Mouse (Mus musculus): ENCODE measurements around the gene Txnrd2. TPM values are rescaled to one million over a fixed set of nuclear protein-coding genes. Genes with fewer than 3 reads are reported as not detected.

The Txnrd2 gene
- polyA plus RNA-seq (2015; fragmentation: Nextera tagmentation; extraction: Ambion mirVana), result 24.0 and 27.8 TPM in 2 replicates

- ATAC-seq, result peak; percentile 76
- H3K27ac ChIP-seq (ENCODE audit: low read length), result peak within 1 kb of the TSS; percentile 52
- no peaks in the 10 kb centered on the region for H3K36me3 ChIP-seq (ENCODE audit: control insufficient read depth, insufficient read depth)
- no peaks in the 10 kb centered on the region for H3K9me3 ChIP-seq (ENCODE audit: control insufficient read depth, low read length)
- H3K4me1 ChIP-seq (replicated peaks; ENCODE audit: control insufficient read depth, insufficient read depth, low read length), result peaks cover 25% of the 10 kb centered on the region
- H3K9ac ChIP-seq (replicated peaks; ENCODE audit: low read depth, low read length), result peak within 1 kb of the TSS; percentile 94
- H3K4me3 ChIP-seq (replicated peaks; ENCODE audit: low read length), result peak within 1 kb of the TSS; percentile 85
- under 1% methylated on average over 49 of the region's 52 CpGs for WGBS
- H3K4me2 ChIP-seq (ENCODE audit: low read length), result peak within 1 kb of the TSS; percentile 73
- no peaks in the 10 kb centered on the region for H3K27me3 ChIP-seq (replicated peaks; ENCODE audit: control insufficient read depth, insufficient read depth, low read length)
Observed at GRCm38 (mm10) chr16:18426215-18426791, at the start of gene Txnrd2. Gene Txnrd2 (plus strand): TSS chr16:18426384.

DNA sequence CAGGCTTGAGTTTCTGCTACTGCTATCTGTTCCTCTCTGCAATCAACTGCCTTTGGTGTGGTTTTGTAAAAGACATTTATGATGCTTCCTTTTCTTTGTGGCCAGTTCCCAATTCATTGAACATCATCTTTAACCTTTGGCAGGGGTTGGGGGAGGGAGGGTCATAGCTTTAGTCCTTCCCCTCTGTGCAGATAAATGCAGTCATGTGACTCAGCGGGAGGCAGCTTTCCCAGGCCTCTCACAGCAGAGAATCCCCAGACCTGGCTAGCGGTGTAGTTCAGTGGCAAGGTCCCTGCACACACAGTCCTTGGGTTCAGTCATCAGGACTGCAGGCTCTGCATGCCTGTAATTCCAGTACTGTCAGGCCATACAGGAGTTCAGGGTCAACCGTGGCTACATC, 49.0 kb upstream of the Txnrd2 start:
- peaks cover 34% of the 10 kb centered on the region for H3K4me1 ChIP-seq (replicated peaks; ENCODE audit: control insufficient read depth, insufficient read depth, low read length)
- H3K9me3 ChIP-seq (ENCODE audit: control insufficient read depth, low read length), result no peaks in the 10 kb centered on the region
- H3K36me3 ChIP-seq (ENCODE audit: control insufficient read depth, insufficient read depth), result no peaks in the 10 kb centered on the region
- no peak for ATAC-seq
- no peak overlapping the region for H3K27ac ChIP-seq (ENCODE audit: low read length)
- H3K9ac ChIP-seq (replicated peaks; ENCODE audit: low read depth, low read length), result no peak overlapping the region
- H3K27me3 ChIP-seq (replicated peaks; ENCODE audit: control insufficient read depth, insufficient read depth, low read length), result no peaks in the 10 kb centered on the region
- no peak overlapping the region for H3K4me3 ChIP-seq (replicated peaks; ENCODE audit: low read length)
- no peak overlapping the region for H3K4me2 ChIP-seq (ENCODE audit: low read length)
- WGBS, result 31% methylated on average over 3 of the region's 3 CpGs

- Histone ChIP-seq H3K9ac (replicated peaks; ENCODE audit: low read depth, low read length) (no peak overlapping the region), H3K36me3 (ENCODE audit: control insufficient read depth, insufficient read depth) (no peaks in the 10 kb centered on the region), H3K27me3 (replicated peaks; ENCODE audit: control insufficient read depth, insufficient read depth, low read length) (no peaks in the 10 kb centered on the region), H3K9me3 (ENCODE audit: control insufficient read depth, low read length) (no peaks in the 10 kb centered on the region), H3K4me3 (replicated peaks; ENCODE audit: low read length) (no peak overlapping the region), H3K4me1 (replicated peaks; ENCODE audit: control insufficient read depth, insufficient read depth, low read length) (peaks cover 45% of the 10 kb centered on the region), H3K4me2 (ENCODE audit: low read length) (no peak overlapping the region), H3K27ac (ENCODE audit: low read length) (no peak overlapping the region)
- ATAC-seq, result no peak
- WGBS, result 54% methylated on average over 1 of the region's 1 CpGs
Observed at GRCm38 (mm10) chr16:18378489-18378888, 47.7 kb upstream of the Txnrd2 start.

DNA sequence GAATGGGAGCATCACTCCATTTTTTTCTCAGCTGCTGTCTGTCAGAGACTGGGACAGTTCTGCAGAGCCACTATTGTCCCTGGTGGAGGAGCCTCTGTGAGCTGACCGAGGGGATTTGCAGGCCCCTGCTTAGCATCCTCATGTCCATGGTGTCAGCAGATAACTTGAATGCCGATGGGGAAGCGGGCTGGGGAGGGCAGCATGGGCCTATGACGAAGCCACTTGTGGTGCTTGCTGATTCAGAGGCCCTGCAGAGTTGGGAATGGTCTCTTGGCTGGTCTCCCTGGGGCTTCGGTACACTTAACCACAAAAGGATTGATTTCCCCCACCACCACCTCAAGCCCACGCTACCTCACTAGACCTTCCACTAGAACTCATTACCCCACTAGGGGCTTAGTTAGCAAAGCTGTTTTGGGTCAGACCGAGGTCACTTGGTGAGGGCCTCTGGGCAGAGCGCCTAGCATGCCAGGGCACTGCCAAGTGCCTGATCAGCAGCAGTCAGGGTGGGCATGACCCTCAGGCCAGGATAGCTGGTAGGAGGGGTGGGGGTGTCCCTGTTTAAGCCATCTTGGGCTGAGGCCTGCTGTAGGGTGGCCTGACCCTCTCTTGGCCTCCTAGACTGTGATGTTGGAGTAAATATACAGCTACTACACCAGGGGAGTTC, 46.7 kb upstream of the Txnrd2 start:
- peaks cover 55% of the 10 kb centered on the region for H3K4me1 ChIP-seq (replicated peaks; ENCODE audit: control insufficient read depth, insufficient read depth, low read length)
- no peak overlapping the region for H3K9ac ChIP-seq (replicated peaks; ENCODE audit: low read depth, low read length)
- no peak overlapping the region for H3K4me3 ChIP-seq (replicated peaks; ENCODE audit: low read length)
- ATAC-seq, result 0 out of 2 replicates have a peak, but pooled peaks have one; percentile 6
- 51% methylated on average over 8 of the region's 8 CpGs for WGBS
- no peaks in the 10 kb centered on the region for H3K36me3 ChIP-seq (ENCODE audit: control insufficient read depth, insufficient read depth)
- no peaks in the 10 kb centered on the region for H3K9me3 ChIP-seq (ENCODE audit: control insufficient read depth, low read length)
- H3K27ac ChIP-seq (ENCODE audit: low read length), result 0 out of 2 replicates have a peak overlapping the region, but pooled peaks have one; percentile 41
- no peaks in the 10 kb centered on the region for H3K27me3 ChIP-seq (replicated peaks; ENCODE audit: control insufficient read depth, insufficient read depth, low read length)
- no peak overlapping the region for H3K4me2 ChIP-seq (ENCODE audit: low read length)

DNA sequence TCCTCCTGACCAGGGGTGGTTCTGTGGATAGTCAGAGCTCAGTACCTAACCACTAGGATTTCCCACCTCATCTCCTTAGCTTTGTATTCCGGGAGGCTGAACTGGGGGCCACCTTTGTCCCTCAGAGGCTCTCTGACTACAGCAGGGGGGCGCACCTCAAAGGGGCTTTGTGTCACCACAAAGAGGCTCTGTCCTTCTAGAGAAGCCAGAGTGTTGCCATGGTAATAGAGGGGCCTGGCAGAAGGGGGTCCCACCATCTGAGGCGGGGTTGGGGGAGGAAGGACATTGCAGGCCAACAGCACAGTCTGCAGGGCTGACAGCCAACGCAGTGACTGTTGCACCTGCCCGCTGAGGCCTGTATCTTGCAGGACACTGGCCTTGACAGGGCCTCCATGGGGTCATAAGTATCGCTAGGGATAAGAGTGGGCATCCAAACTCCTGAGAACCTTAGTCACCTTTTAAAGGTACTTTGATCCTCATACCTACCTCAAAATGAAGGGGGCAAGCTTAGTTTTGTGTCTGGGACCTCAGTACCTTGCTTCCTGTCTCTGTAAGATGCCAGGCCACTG, 45.6 kb upstream of the Txnrd2 start:
- Histone ChIP-seq H3K4me3 (replicated peaks; ENCODE audit: low read length) (no peak overlapping the region), H3K4me2 (ENCODE audit: low read length) (no peak overlapping the region), H3K27me3 (replicated peaks; ENCODE audit: control insufficient read depth, insufficient read depth, low read length) (no peaks in the 10 kb centered on the region), H3K27ac (ENCODE audit: low read length) (peak overlapping the region; percentile 60), H3K4me1 (replicated peaks; ENCODE audit: control insufficient read depth, insufficient read depth, low read length) (peaks cover 58% of the 10 kb centered on the region), H3K36me3 (ENCODE audit: control insufficient read depth, insufficient read depth) (no peaks in the 10 kb centered on the region), H3K9me3 (ENCODE audit: control insufficient read depth, low read length) (no peaks in the 10 kb centered on the region), H3K9ac (replicated peaks; ENCODE audit: low read depth, low read length) (no peak overlapping the region)
- peak; percentile 66 for ATAC-seq
- WGBS, result 6% methylated on average over 6 of the region's 6 CpGs

- WGBS, result 40% methylated on average over 6 of the region's 6 CpGs
- Histone ChIP-seq H3K9me3 (ENCODE audit: control insufficient read depth, low read length) (no peaks in the 10 kb centered on the region), H3K36me3 (ENCODE audit: control insufficient read depth, insufficient read depth) (no peaks in the 10 kb centered on the region), H3K9ac (replicated peaks; ENCODE audit: low read depth, low read length) (no peak overlapping the region), H3K4me1 (replicated peaks; ENCODE audit: control insufficient read depth, insufficient read depth, low read length) (peaks cover 58% of the 10 kb centered on the region), H3K4me2 (ENCODE audit: low read length) (no peak overlapping the region), H3K27ac (ENCODE audit: low read length) (peak overlapping the region; percentile 41), H3K27me3 (replicated peaks; ENCODE audit: control insufficient read depth, insufficient read depth, low read length) (no peaks in the 10 kb centered on the region), H3K4me3 (replicated peaks; ENCODE audit: low read length) (no peak overlapping the region)
- ATAC-seq, result peak; percentile 72
Observed at GRCm38 (mm10) chr16:18381621-18382258, 44.4 kb upstream of the Txnrd2 start.

- no peak overlapping the region for H3K4me3 ChIP-seq (replicated peaks; ENCODE audit: low read length)
- H3K9me3 ChIP-seq (ENCODE audit: control insufficient read depth, low read length), result no peaks in the 10 kb centered on the region
- no peaks in the 10 kb centered on the region for H3K36me3 ChIP-seq (ENCODE audit: control insufficient read depth, insufficient read depth)
- no peak overlapping the region; the same call in 1 of the 2 replicates for H3K27ac ChIP-seq (ENCODE audit: low read length)
- no peak overlapping the region for H3K9ac ChIP-seq (replicated peaks; ENCODE audit: low read depth, low read length)
- no peaks in the 10 kb centered on the region for H3K27me3 ChIP-seq (replicated peaks; ENCODE audit: control insufficient read depth, insufficient read depth, low read length)
- ATAC-seq, result no peak
- H3K4me2 ChIP-seq (ENCODE audit: low read length), result no peak overlapping the region
- WGBS, result 70% methylated on average over 9 of the region's 9 CpGs
- peaks cover 69% of the 10 kb centered on the region for H3K4me1 ChIP-seq (replicated peaks; ENCODE audit: control insufficient read depth, insufficient read depth, low read length)
Observed at GRCm38 (mm10) chr16:18383045-18383726, 43.0 kb upstream of the Txnrd2 start.

DNA sequence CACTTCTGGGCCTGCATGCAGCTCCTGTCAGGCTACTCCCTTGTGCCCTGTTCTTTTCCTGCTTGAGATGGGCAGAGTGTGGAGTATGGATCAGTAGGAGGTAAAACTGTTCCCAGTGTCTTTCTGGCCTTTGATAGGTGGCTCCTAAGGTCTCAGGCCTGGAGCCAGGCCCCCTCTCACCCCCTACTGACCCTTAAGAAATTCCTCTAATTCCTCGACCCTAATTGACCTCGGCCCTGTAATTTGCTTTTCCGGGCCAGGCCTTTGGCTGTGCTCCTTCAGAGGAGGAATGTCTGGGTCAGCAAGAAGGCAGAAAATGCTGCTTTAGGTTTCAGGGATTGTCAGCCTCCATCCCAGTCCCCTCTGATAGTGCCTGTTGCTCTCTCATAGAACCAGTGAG, 42.4 kb upstream of the Txnrd2 start:
- Histone ChIP-seq H3K27ac (ENCODE audit: low read length) (no peak overlapping the region), H3K4me2 (ENCODE audit: low read length) (no peak overlapping the region), H3K27me3 (replicated peaks; ENCODE audit: control insufficient read depth, insufficient read depth, low read length) (no peaks in the 10 kb centered on the region), H3K4me1 (replicated peaks; ENCODE audit: control insufficient read depth, insufficient read depth, low read length) (peaks cover 73% of the 10 kb centered on the region), H3K9me3 (ENCODE audit: control insufficient read depth, low read length) (no peaks in the 10 kb centered on the region), H3K4me3 (replicated peaks; ENCODE audit: low read length) (no peak overlapping the region), H3K36me3 (ENCODE audit: control insufficient read depth, insufficient read depth) (no peaks in the 10 kb centered on the region), H3K9ac (replicated peaks; ENCODE audit: low read depth, low read length) (no peak overlapping the region)
- ATAC-seq, result no peak
- 8% methylated on average over 3 of the region's 3 CpGs for WGBS

- H3K4me2 ChIP-seq (ENCODE audit: low read length), result no peak overlapping the region
- no peak overlapping the region for H3K27ac ChIP-seq (ENCODE audit: low read length)
- H3K36me3 ChIP-seq (ENCODE audit: control insufficient read depth, insufficient read depth), result no peaks in the 10 kb centered on the region
- H3K9me3 ChIP-seq (ENCODE audit: control insufficient read depth, low read length), result no peaks in the 10 kb centered on the region
- no peak for ATAC-seq
- 23% methylated on average over 7 of the region's 7 CpGs for WGBS
- no peak overlapping the region for H3K9ac ChIP-seq (replicated peaks; ENCODE audit: low read depth, low read length)
- H3K4me1 ChIP-seq (replicated peaks; ENCODE audit: control insufficient read depth, insufficient read depth, low read length), result peaks cover 71% of the 10 kb centered on the region
- H3K4me3 ChIP-seq (replicated peaks; ENCODE audit: low read length), result no peak overlapping the region
- H3K27me3 ChIP-seq (replicated peaks; ENCODE audit: control insufficient read depth, insufficient read depth, low read length), result no peaks in the 10 kb centered on the region
Observed at GRCm38 (mm10) chr16:18384211-18384610, 42.0 kb upstream of the Txnrd2 start.
